Mouse (Mus musculus): ENCODE measurements at regions not wholly inside any gene's neighbourhood (a gene's known extent, or its start where the extent isn't known, plus 50 kb on each side); places are given as distances from the start of the nearest gene placed in this dataset.
"Not testable (repeated sequence)": the region's sequence is repeated elsewhere in the genome, so short reads cannot be mapped to it uniquely, and the experiment has no call there.

GRCm38 (mm10) chr5:64587895-64588738 lies 215.1 kb upstream of the Klf3 start:
- no peak for DNase-seq

GRCm38 (mm10) chr5:64588768-64589167 lies 214.4 kb upstream of the Klf3 start:
- not testable (repeated sequence) for DNase-seq

- no peak for DNase-seq
Measured at GRCm38 (mm10) chr5:64590036-64590435, 213.2 kb upstream of the Klf3 start.

GRCm38 (mm10) chr5:64590747-64591146 lies 212.4 kb upstream of the Klf3 start:
- DNase-seq = no peak

GRCm38 (mm10) chr5:64591792-64592191 lies 211.4 kb upstream of the Klf3 start:
- no peak for DNase-seq

GRCm38 (mm10) chr5:64595220-64595619 lies 208.0 kb upstream of the Klf3 start:
- DNase-seq = no peak

GRCm38 (mm10) chr5:64595751-64596344 lies 207.3 kb upstream of the Klf3 start:
- DNase-seq = no peak

GRCm38 (mm10) chr5:64597021-64597420 lies 206.2 kb upstream of the Klf3 start:
- DNase-seq = no peak

GRCm38 (mm10) chr5:64597451-64597850 lies 205.7 kb upstream of the Klf3 start:
- DNase-seq = no peak

- no peak for DNase-seq
Measured at GRCm38 (mm10) chr5:64598606-64599005, 204.6 kb upstream of the Klf3 start.

- no peak for DNase-seq
Measured at GRCm38 (mm10) chr5:64599015-64599414, 204.2 kb upstream of the Klf3 start.

- no peak for DNase-seq
Measured at GRCm38 (mm10) chr5:64599865-64600288, 203.3 kb upstream of the Klf3 start.

- no peak for DNase-seq
Measured at GRCm38 (mm10) chr5:64600392-64600791, 202.8 kb upstream of the Klf3 start.

- no peak for DNase-seq
Measured at GRCm38 (mm10) chr5:64600811-64601210, 202.4 kb upstream of the Klf3 start.

- DNase-seq = no peak
Measured at GRCm38 (mm10) chr5:64601285-64601684, 201.9 kb upstream of the Klf3 start.

GRCm38 (mm10) chr5:64601832-64602231 lies 201.4 kb upstream of the Klf3 start:
- DNase-seq = no peak

- DNase-seq = no peak
Measured at GRCm38 (mm10) chr5:64602356-64602936, 200.7 kb upstream of the Klf3 start.

GRCm38 (mm10) chr5:64602996-64603755 lies 200.0 kb upstream of the Klf3 start:
- DNase-seq = no peak

GRCm38 (mm10) chr5:64605171-64605570 lies 198.0 kb upstream of the Klf3 start:
- no peak for DNase-seq

GRCm38 (mm10) chr5:64605991-64606390 lies 197.2 kb upstream of the Klf3 start:
- DNase-seq = no peak

GRCm38 (mm10) chr5:64609378-64610087 lies 193.7 kb upstream of the Klf3 start:
- no peak for DNase-seq

- no peak for DNase-seq
Measured at GRCm38 (mm10) chr5:64610146-64610545, 193.0 kb upstream of the Klf3 start.

All from layer of hippocampus, postnatal 36 days (tissue).